9 mouse cellular contexts compared by ENCODE assay signal in genomic region chr5:92312046-92312715, GRCm38 (mm10). TPM values are rescaled to one million over a fixed set of nuclear protein-coding genes. Genes with fewer than 3 reads are reported as not detected.
A peak's percentile ranks its signal among the peaks of the same experiment; 100 is the strongest.
DNase-seq lines count a peak whose midpoint lies in the region; ATAC-seq and TF ChIP-seq lines count a peak whose summit lies in the region.
"Had no signal": no experiment of that assay in that cellular context is flagged by ENCODE, and none has a peak within 500 bp of the region (broad histone marks: within the 10 kb centered on the region; RNA-seq: fewer than 3 reads in every experiment).

No protein-coding gene starts in this region.

- WGBS in lung, embryonic 14.5 days, result 13% methylated on average over 13 of the region's 13 CpGs

- H3K9ac ChIP-seq in lung, embryonic 14.5 days, result no peak overlapping the region
- H3K9ac ChIP-seq: heart, embryonic 13.5 days had no signal

- no peaks in the 10 kb centered on the region for H3K9me3 ChIP-seq in lung, embryonic 14.5 days (ENCODE audit: low read depth, low read length)
- H3K9me3 ChIP-seq: heart, embryonic 13.5 days had no signal

- peak; percentile 91 for TF ChIP-seq CTCF in layer of hippocampus, adult 2 months (conservative IDR thresholded peaks at IDR 0.05)
- peak; percentile 81 for TF ChIP-seq CTCF in lung, embryonic 14.5 days (IDR thresholded peaks at IDR 0.05; ENCODE audit: low read depth)

- no peaks in the 10 kb centered on the region for H3K4me1 ChIP-seq in lung, embryonic 14.5 days (ENCODE audit: insufficient read depth)

- no peaks in the 10 kb centered on the region for H3K27me3 ChIP-seq in lung, embryonic 14.5 days (ENCODE audit: insufficient read depth, low read length)
- H3K27me3 ChIP-seq: heart, embryonic 13.5 days had no signal

- DNase-seq in A20 (ENCODE audit: low read depth, low spot score), result peak; percentile 89
- DNase-seq in Muller cell, postnatal 12 days (ENCODE audit: inconsistent ontology term), result peak; percentile 60
- DNase-seq in cerebellum, postnatal 10 days, result peak; percentile 94 to 98
- DNase-seq in gastrocnemius, postnatal 36 days, result peak; percentile 67 to 78
- DNase-seq in layer of hippocampus, adult 2 months (ENCODE audit: low spot score in 2 of 2), result peak; percentile 81 to 88
- peak; percentile 97 for DNase-seq in lung, embryonic 14.5 days
- DNase-seq in right cerebral cortex, adult 2 months (ENCODE audit: low spot score in 2 of 2), result peak; percentile 93 to 97
- peak; percentile 81 for DNase-seq in urinary bladder, postnatal 25 days (ENCODE audit: low spot score)

- no peak overlapping the region for H3K4me3 ChIP-seq in layer of hippocampus, adult 2 months
- H3K4me3 ChIP-seq in lung, embryonic 14.5 days (ENCODE audit: low read depth, low read length), result no peak overlapping the region
- H3K4me3 ChIP-seq: heart, embryonic 13.5 days had no signal

- H3K27ac ChIP-seq in layer of hippocampus, adult 2 months, result no peak overlapping the region
- no peak overlapping the region for H3K27ac ChIP-seq in lung, embryonic 14.5 days (ENCODE audit: low read depth)
- H3K27ac ChIP-seq: heart, embryonic 13.5 days had no signal

- intact Hi-C loops in gastrocnemius, postnatal 36 days (cut with DNase I), result loop anchor here (5.0 kb wide), 1 partner anchor 85 kb away; no protein-coding TSS in a partner anchor

- H3K36me3 ChIP-seq in lung, embryonic 14.5 days (ENCODE audit: insufficient read depth), result 0 out of 2 replicates have a peak, but pooled peaks cover 4% of the 10 kb centered on the region

- ATAC-seq in lung, embryonic 14.5 days (ENCODE audit: insufficient read depth), result no peak

- H3K4me2 ChIP-seq in lung, embryonic 14.5 days, result no peak overlapping the region
- H3K4me2 ChIP-seq: heart, embryonic 13.5 days had no signal

RNA-seq across cellular contexts. Expression of gene Sdad1, which starts 1.9 kb away (rescaled TPM):
- 10 to 100 TPM; 13.4 to 18.1 TPM for total RNA-seq in gastrocnemius, postnatal 36 days (2021)
- total RNA-seq in layer of hippocampus, adult 2 months (2021), result 10 to 100 TPM; 20.0 to 23.1 TPM
- 44.8 and 45.3 TPM in 2 replicates for polyA plus RNA-seq in lung, embryonic 14.5 days (2014; fragmentation: Nextera tagmentation; extraction: Ambion mirVana)

RNA-seq across cellular contexts. Expression of gene Cxcl9, which starts 15.7 kb away (rescaled TPM):
- under 1 TPM; 0.41 to 0.47 TPM for total RNA-seq in gastrocnemius, postnatal 36 days (2021)
- not detected for total RNA-seq in layer of hippocampus, adult 2 months (2021)
- 0.43 TPM in 1 of 2 replicates, not detected in the other for polyA plus RNA-seq in lung, embryonic 14.5 days (2014; fragmentation: Nextera tagmentation; extraction: Ambion mirVana)
- polyA plus RNA-seq: heart, embryonic 13.5 days had no signal

RNA-seq across cellular contexts. Expression of gene Art3, which starts 19.4 kb away (rescaled TPM):
- total RNA-seq in gastrocnemius, postnatal 36 days (2021), result 100 to 1,000 TPM; 384 to 415 TPM
- total RNA-seq in layer of hippocampus, adult 2 months (2021), result 1 to 10 TPM; 3.7 to 4.8 TPM
- 1.4 and 5.4 TPM in 2 replicates for polyA plus RNA-seq in lung, embryonic 14.5 days (2014; fragmentation: Nextera tagmentation; extraction: Ambion mirVana)

RNA-seq across cellular contexts. Expression of gene Naaa, which starts 34.2 kb away (rescaled TPM):
- 1 to 10 TPM; 4.4 to 5.3 TPM for total RNA-seq in gastrocnemius, postnatal 36 days (2021)
- total RNA-seq in layer of hippocampus, adult 2 months (2021), result 10 to 100 TPM; 50.1 to 51.0 TPM
- 7.3 and 8.3 TPM in 2 replicates for polyA plus RNA-seq in lung, embryonic 14.5 days (2014; fragmentation: Nextera tagmentation; extraction: Ambion mirVana)

RNA-seq across cellular contexts. Expression of gene Cxcl10, which starts 36.5 kb away (rescaled TPM):
- under 1 TPM in 1 of 2 experiments, not detected in 1; 0.23 TPM for total RNA-seq in gastrocnemius, postnatal 36 days (2021)
- total RNA-seq in layer of hippocampus, adult 2 months (2021), result not detected
- not detected in 2 replicates for polyA plus RNA-seq in lung, embryonic 14.5 days (2014; fragmentation: Nextera tagmentation; extraction: Ambion mirVana)

Comparison
In these comparisons a context has a peak if more than half of its experiments do, and no peak if none do; other contexts are left out.
1. RNA of gene Art3, which starts 19.4 kb away (total RNA-seq): 384 to 415 TPM in gastrocnemius, postnatal 36 days; 3.7 to 4.8 TPM in layer of hippocampus, adult 2 months; every median in the first group is over 10 times any median in the second.
2. Peak in every context shown above with its lines, with median percentiles within 50 percentile points of each other: DNase-seq.